Mouse (Mus musculus) lung, adult 18-20 months (tissue): ENCODE measurements around the gene Adgrd1.
A peak's percentile ranks its signal among the peaks of the same experiment; 100 is the strongest.

Experiments
- DNase-seq, 2 experiments: peaks; one replicate each; pipeline ENCODE4 v3.0.0; 2022; ENCODE audit warnings: mixed read lengths in 2 of 2

Adgrd1 gene

GRCm38 (mm10) chr5:129208279-129208678 is 111.7 kb downstream of the Adgrd1 start:
- no peak for DNase-seq

GRCm38 (mm10) chr5:129208845-129209244 is 112.3 kb downstream of the Adgrd1 start:
- no peak for DNase-seq

- no peak for DNase-seq
Measured at GRCm38 (mm10) chr5:129211385-129212031, 115.0 kb downstream of the Adgrd1 start.

- DNase-seq, result no peak
Measured at GRCm38 (mm10) chr5:129214023-129214422, 117.5 kb downstream of the Adgrd1 start.

- DNase-seq, result no peak
Measured at GRCm38 (mm10) chr5:129216001-129216400, 119.5 kb downstream of the Adgrd1 start.

- peak in 1 of 2 experiments; percentile 10 for DNase-seq
Measured at GRCm38 (mm10) chr5:129217481-129218221, 121.1 kb downstream of the Adgrd1 start.

GRCm38 (mm10) chr5:129218222-129218505 is 121.6 kb downstream of the Adgrd1 start:
- DNase-seq, result no peak

- peak in 1 of 2 experiments; percentile 2 for DNase-seq
Measured at GRCm38 (mm10) chr5:129218537-129218981, 122.0 kb downstream of the Adgrd1 start.

GRCm38 (mm10) chr5:129219178-129219760 is 122.7 kb downstream of the Adgrd1 start:
- no peak for DNase-seq

- no peak for DNase-seq
Measured at GRCm38 (mm10) chr5:129225810-129226450, 129.4 kb downstream of the Adgrd1 start.

GRCm38 (mm10) chr5:129228171-129228570 is 131.6 kb downstream of the Adgrd1 start:
- DNase-seq, result no peak

GRCm38 (mm10) chr5:129233301-129233700 is 136.8 kb downstream of the Adgrd1 start:
- no peak for DNase-seq

GRCm38 (mm10) chr5:129233881-129234432 is 137.4 kb downstream of the Adgrd1 start:
- DNase-seq, result no peak

- no peak for DNase-seq
Measured at GRCm38 (mm10) chr5:129236366-129236765, 139.8 kb downstream of the Adgrd1 start.

- DNase-seq, result no peak
Measured at GRCm38 (mm10) chr5:129241865-129242264, 145.3 kb downstream of the Adgrd1 start.

- no peak for DNase-seq
Measured at GRCm38 (mm10) chr5:129242265-129242664, 145.7 kb downstream of the Adgrd1 start.

- no peak for DNase-seq
Measured at GRCm38 (mm10) chr5:129243120-129243519, 146.6 kb downstream of the Adgrd1 start.

- DNase-seq, result no peak
Measured at GRCm38 (mm10) chr5:129244392-129244791, 147.8 kb downstream of the Adgrd1 start.

- peak; percentile 10 to 19 for DNase-seq
Measured at GRCm38 (mm10) chr5:129249080-129249479, 152.5 kb downstream of the Adgrd1 start.
